Mouse (Mus musculus) neural tube, embryonic 14.5 days (tissue): ENCODE results near the gene Zpr1. TPM values are rescaled to one million over a fixed set of nuclear protein-coding genes. Genes with fewer than 3 reads are reported as not detected.
A peak's percentile ranks its signal among the peaks of the same experiment; 100 is the strongest.

Experiments used
- ATAC-seq: fragments of 200-750 bp; cut with Nextera tagmentation; 2 replicates; pipeline ENCODE4 v1.8.0; 2017; ENCODE audit warnings: low read depth, mild to moderate bottlenecking, moderate TSS enrichment, moderate library complexity
- H3K27ac ChIP-seq: fragments of 300-500 bp; sonication (generic); 2 replicates; pipeline ENCODE4 v1.5.1; 2014; ENCODE audit warnings: low read depth, mild to moderate bottlenecking, control low read depth, low read length, moderate library complexity, mixed read lengths
- H3K27me3 ChIP-seq: fragments of 300-500 bp; sonication (generic); 2 replicates; pipeline ENCODE4 v1.6.1; 2014; ENCODE audit warnings: low read length; ENCODE audit not compliant: control insufficient read depth, insufficient read depth
- H3K36me3 ChIP-seq: fragments of 300-500 bp; sonication (generic); 2 replicates; pipeline ENCODE4 v1.6.1; 2014; ENCODE audit warnings: low read length, mixed read lengths; ENCODE audit not compliant: control insufficient read depth, insufficient read depth
- H3K4me1 ChIP-seq: fragments of 300-500 bp; sonication (generic); 2 replicates; pipeline ENCODE4 v1.6.1; 2014; ENCODE audit warnings: low read length; ENCODE audit not compliant: control insufficient read depth, insufficient read depth
- H3K4me2 ChIP-seq: fragments of 300-500 bp; sonication (generic); 2 replicates; pipeline ENCODE4 v1.6.1; 2014; ENCODE audit warnings: mild to moderate bottlenecking, low read depth, low read length, control low read depth
- H3K4me3 ChIP-seq: fragments of 300-500 bp; sonication (generic); 2 replicates; pipeline ENCODE4 v1.5.1; 2014; ENCODE audit warnings: low read depth, low read length, control low read depth, mixed read lengths
- H3K9ac ChIP-seq: fragments of 300-500 bp; sonication (generic); replicated peaks from 2 replicates; pipeline ENCODE4 v1.6.1; 2014; ENCODE audit warnings: low read depth, mild to moderate bottlenecking, control low read depth, low read length, mixed read lengths
- H3K9me3 ChIP-seq: fragments of 300-500 bp; sonication (generic); 2 replicates; pipeline ENCODE4 v1.6.1; 2016; ENCODE audit warnings: low read length; ENCODE audit not compliant: control insufficient read depth
- WGBS: fragments of 180-500 bp; shearing (Covaris S2); extraction: QIAGEN DNeasy Blood & Tissue Kit; methylation state at CpG from one replicate; pipeline ENCODE4 v1.1.7; 2014; 5-methylcytosine and 5-hydroxymethylcytosine counted together
- polyA plus RNA-seq: library from polyadenylated mRNA; unstranded; fragments of >200 nt; fragmentation: Nextera tagmentation; extraction: Ambion mirVana; gene quantifications from 2 replicates; pipeline ENCODE4 v1.2.1, GENCODE M21; 2014

Gene Zpr1
- polyA plus RNA-seq, 1 experiment from 2014 or later = 55.0 TPM

DNA sequence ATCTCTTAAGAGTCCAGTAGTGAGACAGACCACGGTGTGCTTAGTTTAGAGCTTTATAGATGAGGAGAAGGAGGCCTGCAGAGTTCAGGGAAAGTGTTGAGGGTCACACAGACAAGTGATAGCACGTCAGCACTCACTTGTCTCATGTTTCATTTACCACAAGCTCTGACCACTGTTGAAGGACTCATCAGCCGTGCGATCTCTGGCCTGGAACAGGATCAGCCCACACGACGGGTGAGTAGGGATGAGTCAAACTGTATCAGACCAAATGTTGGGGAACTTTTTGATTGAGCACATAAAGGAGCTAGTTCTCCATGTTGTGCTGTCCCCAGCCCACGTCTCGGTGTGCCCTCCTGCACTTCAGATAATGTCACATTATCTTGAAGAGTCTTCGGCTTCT, 1.6 kb downstream of the Zpr1 start:
- Histone ChIP-seq H3K9ac (no peak overlapping the region), H3K27me3 (no peaks in the 10 kb centered on the region), H3K36me3 (peaks cover 26% of the 10 kb centered on the region), H3K4me2 (no peak overlapping the region), H3K4me1 (peaks cover 6% of the 10 kb centered on the region), H3K27ac (no peak overlapping the region), H3K4me3 (no peak overlapping the region), H3K9me3 (no peaks in the 10 kb centered on the region)
- 91% methylated on average over 9 of the region's 9 CpGs for WGBS
- ATAC-seq = no peak

DNA sequence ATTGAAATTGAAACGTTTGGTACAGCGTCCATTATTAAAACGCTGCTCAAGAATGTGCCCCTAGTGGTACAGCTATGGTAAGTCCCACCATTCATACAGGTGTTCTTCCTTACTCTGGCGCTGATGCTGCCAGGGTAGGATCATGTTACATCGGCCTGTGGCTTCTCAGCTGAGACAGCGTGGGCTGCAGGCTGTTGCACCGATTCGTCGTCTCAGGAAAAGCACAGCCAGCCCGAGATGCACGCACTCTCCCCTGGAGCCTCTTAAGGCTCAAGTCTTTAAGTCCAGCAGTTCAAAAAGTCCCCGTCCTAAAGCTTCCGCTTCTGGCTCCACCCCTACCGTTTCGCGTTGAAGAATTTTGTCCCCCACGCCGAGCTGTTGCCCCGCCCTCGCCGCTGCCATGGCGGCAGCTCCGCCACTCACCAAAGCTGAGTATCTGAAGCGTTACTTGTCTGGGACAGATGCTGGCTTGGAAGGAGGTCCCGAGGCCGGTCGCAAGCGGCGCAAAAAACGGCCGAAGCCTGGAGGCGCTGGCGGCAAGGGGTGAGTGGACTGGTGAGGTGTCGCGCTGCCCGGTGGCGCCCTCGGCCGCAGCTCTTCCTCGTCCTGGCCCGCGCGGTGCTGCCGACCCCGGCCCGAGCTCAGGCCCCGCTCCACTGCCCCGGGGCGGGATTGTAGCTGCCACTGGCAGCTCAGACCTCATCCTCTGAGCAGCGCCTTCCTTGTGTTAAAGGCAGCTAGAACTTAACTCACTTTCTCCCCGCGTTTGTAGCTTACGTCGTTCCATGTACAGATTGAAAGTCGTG, 10.0 kb downstream of the Zpr1 start, which contains the start of gene Bud13:
Gene Bud13, plus strand, starts transcription at position 378 of the 806 bp plus-strand sequence.
- no peaks in the 10 kb centered on the region for H3K9me3 ChIP-seq
- peak within 1 kb of the TSS; percentile 74; the same call in 1 of the 2 replicates for H3K27ac ChIP-seq
- H3K9ac ChIP-seq = peak within 1 kb of the TSS; percentile 80
- peak within 1 kb of the TSS; percentile 55 for H3K4me2 ChIP-seq
- ATAC-seq = peak; percentile 89
- H3K4me1 ChIP-seq = peaks cover 7% of the 10 kb centered on the region; the same call in 1 of the 2 replicates
- peak within 1 kb of the TSS; percentile 75 for H3K4me3 ChIP-seq
- WGBS = under 1% methylated on average over 55 of the region's 55 CpGs
- no peaks in the 10 kb centered on the region for H3K27me3 ChIP-seq
- peaks cover 29% of the 10 kb centered on the region for H3K36me3 ChIP-seq

DNA sequence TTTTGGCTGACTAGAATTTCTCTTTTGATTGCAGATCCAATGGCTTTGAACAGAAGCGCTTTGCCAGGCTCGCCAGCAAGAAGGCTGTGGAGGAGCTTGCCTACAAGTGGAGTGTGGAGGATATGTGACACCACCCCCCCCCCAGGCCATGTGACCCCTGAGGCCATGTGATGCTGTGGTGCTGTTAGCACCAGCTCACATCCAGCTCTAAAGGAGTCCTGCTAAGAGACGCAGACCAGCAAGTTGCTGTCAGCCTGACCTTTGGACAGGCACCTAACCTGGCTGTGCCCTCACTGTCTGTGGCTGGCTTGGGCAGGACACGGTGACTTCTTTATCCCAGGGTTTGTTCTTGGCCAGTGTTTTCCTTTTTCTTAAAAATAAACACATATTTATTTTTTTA, 25.5 kb downstream of the Zpr1 start:
- Histone ChIP-seq H3K27ac (no peak overlapping the region), H3K36me3 (peaks cover 26% of the 10 kb centered on the region), H3K27me3 (no peaks in the 10 kb centered on the region), H3K4me2 (no peak overlapping the region), H3K9me3 (no peaks in the 10 kb centered on the region), H3K4me3 (no peak overlapping the region), H3K9ac (no peak overlapping the region), H3K4me1 (no peaks in the 10 kb centered on the region)
- WGBS = 91% methylated on average over 4 of the region's 4 CpGs
- ATAC-seq = no peak

DNA sequence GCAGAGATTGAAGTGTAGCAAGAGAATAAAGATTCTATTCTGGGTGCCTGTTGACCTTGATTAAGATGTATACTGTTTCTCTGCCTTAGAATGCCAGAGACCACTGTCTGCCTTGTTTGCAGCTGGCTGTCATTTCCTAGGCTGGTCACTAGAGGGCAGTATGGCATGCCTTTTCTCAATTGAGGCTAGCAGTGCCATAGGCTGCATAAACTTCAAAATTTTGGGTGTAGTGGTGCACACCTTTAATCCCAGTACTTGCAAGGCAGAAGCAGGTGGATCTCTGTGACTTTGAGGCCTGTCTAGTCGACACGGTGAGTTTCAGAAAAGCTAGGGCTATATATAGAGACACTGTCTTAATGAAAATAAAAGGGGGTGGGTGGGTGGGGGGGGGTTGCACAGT, 29.3 kb downstream of the Zpr1 start:
- no peak overlapping the region for H3K4me2 ChIP-seq
- no peak overlapping the region for H3K4me3 ChIP-seq
- no peaks in the 10 kb centered on the region for H3K4me1 ChIP-seq
- H3K9me3 ChIP-seq = no peaks in the 10 kb centered on the region
- peak; percentile 34 for ATAC-seq
- H3K27me3 ChIP-seq = no peaks in the 10 kb centered on the region
- no peak overlapping the region for H3K9ac ChIP-seq
- H3K27ac ChIP-seq = no peak overlapping the region
- H3K36me3 ChIP-seq = peaks cover 17% of the 10 kb centered on the region; the same call in 1 of the 2 replicates
- WGBS = 13% methylated on average over 2 of the region's 2 CpGs

DNA sequence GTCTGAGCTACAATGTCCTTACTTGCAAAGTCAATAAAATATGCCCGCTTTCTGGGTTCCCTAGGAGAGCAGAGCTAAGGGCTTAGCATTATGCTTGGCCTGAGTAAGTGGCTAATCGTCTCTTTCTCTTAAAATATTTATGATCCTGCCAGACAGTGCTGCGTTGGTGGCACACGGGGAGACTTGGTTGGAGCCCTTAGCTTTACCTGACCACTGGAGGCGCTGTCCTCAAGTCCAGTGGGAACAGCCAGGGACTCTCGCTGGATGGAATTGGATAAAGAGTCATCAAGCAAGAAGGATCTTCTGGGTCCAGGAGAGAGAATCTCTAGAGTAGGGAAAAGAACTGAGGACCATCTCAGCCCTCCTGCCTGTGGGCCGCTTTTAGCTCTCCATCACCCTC, 36.3 kb downstream of the Zpr1 start:
- no peak for ATAC-seq

DNA sequence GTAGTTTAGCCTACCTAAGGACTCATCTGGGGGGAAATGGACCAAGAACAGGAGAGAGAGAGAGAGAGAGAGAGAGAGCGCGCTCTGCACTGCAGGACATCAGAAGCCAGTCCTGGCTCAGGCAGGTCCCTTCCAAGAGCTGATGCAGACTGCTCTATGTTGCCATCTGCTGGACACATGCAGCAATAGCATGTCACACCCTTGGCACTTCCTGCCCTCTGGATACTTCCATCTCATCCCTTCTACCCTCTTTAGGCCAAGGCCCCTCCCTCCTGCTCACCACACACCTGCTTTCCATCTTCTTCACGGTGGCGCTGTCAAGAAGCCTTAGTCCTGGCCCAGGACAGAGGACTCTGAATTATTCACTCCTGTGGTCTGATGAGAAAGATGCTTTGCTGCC, 41.6 kb downstream of the Zpr1 start:
- no peak overlapping the region for H3K4me2 ChIP-seq
- no peaks in the 10 kb centered on the region for H3K27me3 ChIP-seq
- no peak overlapping the region for H3K4me3 ChIP-seq
- ATAC-seq = peak; percentile 38
- H3K36me3 ChIP-seq = no peaks in the 10 kb centered on the region
- no peak overlapping the region for H3K9ac ChIP-seq
- peaks cover 9% of the 10 kb centered on the region for H3K4me1 ChIP-seq
- no peak overlapping the region for H3K27ac ChIP-seq
- 0% methylated on average over 4 of the region's 4 CpGs for WGBS
- H3K9me3 ChIP-seq = no peaks in the 10 kb centered on the region

More for the DNA sequence above, 36.3 kb downstream of the Zpr1 start:
- H3K27me3 ChIP-seq = no peaks in the 10 kb centered on the region
- 6% methylated on average over 7 of the region's 7 CpGs for WGBS
- no peak overlapping the region for H3K9ac ChIP-seq
- H3K4me1 ChIP-seq = 0 out of 2 replicates have a peak, but pooled peaks cover 3% of the 10 kb centered on the region
- no peaks in the 10 kb centered on the region for H3K9me3 ChIP-seq
- no peaks in the 10 kb centered on the region for H3K36me3 ChIP-seq
- no peak overlapping the region for H3K27ac ChIP-seq
- H3K4me3 ChIP-seq = no peak overlapping the region
- H3K4me2 ChIP-seq = no peak overlapping the region

DNA sequence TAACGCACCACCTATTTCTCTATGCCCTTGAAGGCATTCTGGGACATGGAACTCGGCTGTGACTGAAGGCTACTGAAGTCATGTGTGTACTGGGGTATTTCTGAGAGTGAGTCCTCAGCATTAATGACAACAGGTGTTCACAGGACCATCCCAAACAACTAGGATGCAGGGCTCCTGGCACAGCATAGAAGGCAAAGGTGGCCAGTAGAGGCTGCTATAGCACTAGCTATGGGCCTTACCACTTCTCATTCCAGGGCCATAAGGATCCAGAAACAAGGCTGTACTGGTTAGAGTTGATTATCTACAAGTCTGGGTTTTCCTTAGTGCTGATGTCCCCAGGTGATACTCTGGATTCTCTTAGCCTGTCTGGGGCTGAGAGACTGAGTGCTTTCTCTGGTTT, 42.1 kb downstream of the Zpr1 start:
- Histone ChIP-seq H3K27me3 (no peaks in the 10 kb centered on the region), H3K36me3 (no peaks in the 10 kb centered on the region), H3K4me3 (no peak overlapping the region), H3K27ac (no peak overlapping the region), H3K4me1 (peaks cover 9% of the 10 kb centered on the region), H3K4me2 (no peak overlapping the region), H3K9ac (no peak overlapping the region), H3K9me3 (no peaks in the 10 kb centered on the region)
- peak; percentile 22; the same call in 1 of the 2 replicates for ATAC-seq
- WGBS = 52% methylated on average over 2 of the region's 2 CpGs

DNA sequence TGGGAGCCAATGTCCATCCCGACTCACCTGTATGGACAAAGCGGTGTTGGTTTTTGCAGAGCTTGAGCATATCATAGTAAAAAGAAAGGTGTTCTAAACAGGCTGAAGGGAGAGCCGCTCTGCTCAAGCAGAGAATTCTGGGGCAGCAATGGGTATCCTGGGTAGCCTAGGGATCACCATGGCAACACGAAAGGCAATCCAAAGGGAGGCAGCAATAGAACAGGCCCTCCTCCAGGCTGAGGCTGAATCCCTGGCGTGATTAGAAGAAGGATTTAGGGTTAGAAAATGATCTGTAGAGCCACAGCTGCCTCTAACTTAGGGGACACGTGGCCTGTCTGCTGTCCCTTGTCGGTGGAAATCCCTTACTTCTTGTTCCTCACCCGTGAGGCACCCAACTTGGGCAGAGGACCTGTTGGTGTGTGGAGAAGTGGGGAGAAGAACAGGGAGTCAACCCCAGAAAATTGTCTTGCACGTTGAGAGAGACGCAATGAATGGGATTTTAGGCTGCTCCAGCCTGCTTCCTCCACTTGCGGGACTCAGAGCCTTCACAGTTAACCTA, 43.0 kb downstream of the Zpr1 start:
- no peak overlapping the region for H3K4me2 ChIP-seq
- no peaks in the 10 kb centered on the region for H3K27me3 ChIP-seq
- H3K36me3 ChIP-seq = no peaks in the 10 kb centered on the region
- H3K4me1 ChIP-seq = peaks cover 9% of the 10 kb centered on the region
- no peaks in the 10 kb centered on the region for H3K9me3 ChIP-seq
- 0 out of 2 replicates have a peak, but pooled peaks have one; percentile 52 for ATAC-seq
- no peak overlapping the region for H3K27ac ChIP-seq
- H3K4me3 ChIP-seq = no peak overlapping the region
- no peak overlapping the region for H3K9ac ChIP-seq
- WGBS = 21% methylated on average over 11 of the region's 11 CpGs

DNA sequence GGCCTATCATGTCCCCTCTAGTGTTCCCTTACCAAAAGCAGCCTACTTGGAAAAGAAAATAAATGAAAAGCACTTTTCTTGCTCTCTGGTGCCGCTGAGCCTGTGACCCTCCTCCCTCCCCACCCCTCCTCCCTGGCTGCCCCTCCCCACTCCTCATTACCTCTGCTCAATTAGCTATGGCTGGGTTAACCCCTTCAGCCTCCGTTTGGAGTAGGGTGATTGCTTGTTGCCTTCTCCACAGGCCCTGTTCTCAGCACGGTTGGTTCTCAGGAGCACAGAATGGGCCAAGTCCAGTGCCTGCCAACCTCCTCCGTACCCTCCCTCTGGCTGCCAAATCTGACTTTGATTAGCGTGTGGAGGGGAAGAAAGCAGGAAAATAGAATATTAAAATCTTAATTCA, 43.5 kb downstream of the Zpr1 start:
- no peak overlapping the region for H3K4me3 ChIP-seq
- ATAC-seq = 0 out of 2 replicates have a peak, but pooled peaks have one; percentile 45
- WGBS = 7% methylated on average over 5 of the region's 5 CpGs
- no peak overlapping the region for H3K27ac ChIP-seq
- no peaks in the 10 kb centered on the region for H3K9me3 ChIP-seq
- no peak overlapping the region for H3K4me2 ChIP-seq
- H3K9ac ChIP-seq = no peak overlapping the region
- peaks cover 9% of the 10 kb centered on the region for H3K4me1 ChIP-seq
- no peaks in the 10 kb centered on the region for H3K36me3 ChIP-seq
- H3K27me3 ChIP-seq = no peaks in the 10 kb centered on the region
